Mouse (Mus musculus) hindbrain, embryonic 11.5 days (tissue): ENCODE measurements around the gene Jdp2. TPM values are rescaled to one million over a fixed set of nuclear protein-coding genes. Genes with fewer than 3 reads are reported as not detected.
A peak's percentile ranks its signal among the peaks of the same experiment; 100 is the strongest.

Source experiments
- ATAC-seq: fragments of 200-750 bp; cut with Nextera tagmentation; 2 replicates; pipeline ENCODE4 v1.8.0; 2017; ENCODE audit warnings: mild to moderate bottlenecking, moderate TSS enrichment, moderate library complexity; ENCODE audit not compliant: low FRiP score
- DNase-seq: peaks from one replicate; pipeline ENCODE4 v3.0.0-alpha.2; 2015; ENCODE audit warnings: low spot score
- H3K27ac ChIP-seq: fragments of 300-500 bp; sonication (generic); 2 replicates; pipeline ENCODE4 v1.5.1; 2014; ENCODE audit warnings: mild to moderate bottlenecking, low read depth, low read length
- H3K27me3 ChIP-seq: fragments of 300-500 bp; sonication (generic); 2 replicates; pipeline ENCODE4 v1.6.1; 2014; ENCODE audit warnings: mild to moderate bottlenecking, low read length, moderate library complexity, mixed read lengths; ENCODE audit not compliant: control insufficient read depth, insufficient read depth
- H3K36me3 ChIP-seq: fragments of 300-500 bp; sonication (generic); 2 replicates; pipeline ENCODE4 v1.6.1; 2014; ENCODE audit warnings: mild to moderate bottlenecking, low read length, moderate library complexity, mixed read lengths; ENCODE audit not compliant: control insufficient read depth, insufficient read depth
- H3K4me1 ChIP-seq: fragments of 300-500 bp; sonication (generic); replicated peaks from 2 replicates; pipeline ENCODE4 v1.6.1; 2014; ENCODE audit warnings: low read length, mixed read lengths; ENCODE audit not compliant: control insufficient read depth, insufficient read depth
- H3K4me2 ChIP-seq: fragments of 300-500 bp; sonication (generic); replicated peaks from 2 replicates; pipeline ENCODE4 v1.6.1; 2014; ENCODE audit warnings: mild to moderate bottlenecking, low read depth, low read length
- H3K4me3 ChIP-seq: fragments of 300-500 bp; sonication (generic); 2 replicates; pipeline ENCODE4 v1.5.1; 2014; ENCODE audit warnings: low read depth, low read length
- H3K9ac ChIP-seq: fragments of 300-500 bp; sonication (generic); 2 replicates; pipeline ENCODE4 v1.6.1; 2014; ENCODE audit warnings: low read depth, low read length
- H3K9me3 ChIP-seq: fragments of 300-500 bp; sonication (generic); 2 replicates; pipeline ENCODE4 v1.6.1; 2016; ENCODE audit warnings: low read length; ENCODE audit not compliant: control insufficient read depth
- WGBS: fragments of 180-500 bp; shearing (Covaris S2); extraction: QIAGEN DNeasy Blood & Tissue Kit; methylation state at CpG from one replicate; pipeline ENCODE4 v1.1.7; 2014; 5-methylcytosine and 5-hydroxymethylcytosine counted together
- polyA plus RNA-seq: library from polyadenylated mRNA; unstranded; fragments of >200 nt; fragmentation: Nextera tagmentation; extraction: Ambion mirVana; gene quantifications from 2 replicates; pipeline ENCODE4 v1.2.1, GENCODE M21; 2014

Jdp2 gene
- polyA plus RNA-seq: 0.25 and 0.43 TPM in 2 replicates

DNA sequence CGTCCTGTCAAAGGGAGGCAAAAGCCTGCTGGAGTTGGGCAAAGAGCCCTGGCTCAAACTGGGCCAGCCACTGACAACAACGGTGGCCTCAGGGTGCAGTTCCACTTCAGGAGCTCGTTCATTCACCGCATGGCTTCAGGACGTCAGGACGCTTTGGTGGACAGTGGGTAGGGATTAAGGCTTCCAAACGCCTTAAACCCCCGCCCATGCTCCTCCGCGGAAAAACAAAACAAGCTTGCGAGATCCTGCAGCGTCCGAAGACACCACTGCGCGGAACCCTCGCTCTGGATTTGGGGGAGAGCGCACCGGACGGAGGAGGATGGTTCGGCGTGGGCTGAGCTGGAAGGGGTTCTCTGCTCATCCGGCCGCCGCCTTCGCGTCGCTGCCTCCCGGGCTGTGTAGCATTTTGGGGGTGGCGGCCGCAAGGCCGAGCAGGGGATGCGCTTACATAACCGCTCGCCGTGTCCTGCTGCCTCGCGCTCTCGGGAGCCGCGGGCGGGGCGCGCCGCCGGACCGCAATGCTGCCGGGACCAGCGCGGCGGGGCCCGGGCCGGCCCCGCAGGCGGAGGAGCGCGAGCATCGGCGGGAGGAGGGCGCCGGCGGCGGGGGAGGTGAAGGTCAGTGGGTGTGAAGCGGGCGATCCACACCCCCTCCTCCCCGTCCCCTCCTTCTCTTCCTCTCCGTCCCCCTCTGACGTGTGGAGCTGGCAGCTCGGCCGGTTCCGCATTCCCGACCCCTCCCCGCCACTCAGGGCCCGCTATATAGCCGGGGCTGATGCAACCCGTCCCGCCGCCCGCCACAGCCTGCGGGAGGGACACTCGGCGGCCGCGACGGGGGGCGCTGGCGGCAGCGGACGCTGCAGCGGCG is at the start of gene Jdp2:
Gene Jdp2, plus strand, starts transcription at position 417 of the 867 bp plus-strand sequence.
- DNase-seq (peak; percentile 78), ATAC-seq (peak; percentile 92)
- peak within 1 kb of the TSS; percentile 86 for H3K9ac ChIP-seq
- H3K4me2 ChIP-seq: peak within 1 kb of the TSS; percentile 82
- under 1% methylated on average over 72 of the region's 90 CpGs for WGBS
- H3K36me3 ChIP-seq: no peaks in the 10 kb centered on the region
- H3K27me3 ChIP-seq: no peaks in the 10 kb centered on the region; the same call in 1 of the 2 replicates
- peak within 1 kb of the TSS; percentile 79 for H3K27ac ChIP-seq
- peak within 1 kb of the TSS; percentile 67 for H3K4me3 ChIP-seq
- H3K9me3 ChIP-seq: no peaks in the 10 kb centered on the region
- peaks cover 3% of the 10 kb centered on the region; the same call in 1 of the 2 replicates for H3K4me1 ChIP-seq

DNA sequence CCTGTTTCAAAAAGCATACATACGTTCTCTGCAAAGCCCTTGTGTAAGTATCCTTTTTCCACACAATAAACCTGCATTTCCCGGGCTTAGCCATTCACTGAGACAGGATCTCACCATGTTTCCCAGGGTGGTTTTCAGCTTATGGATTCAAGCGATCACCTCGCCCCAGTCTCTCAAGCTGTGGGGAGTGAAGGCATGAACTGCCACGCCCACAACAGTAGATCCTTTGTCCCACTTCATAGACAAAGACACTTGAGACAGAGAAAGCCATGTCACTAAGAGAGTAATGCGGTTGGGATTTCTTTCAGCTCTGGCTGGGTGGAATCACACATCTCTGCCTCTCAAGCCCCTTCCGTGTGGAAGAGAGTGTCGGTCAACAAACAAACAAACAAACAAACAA is 49.2 kb upstream of the Jdp2 start:
- Histone ChIP-seq H3K27ac (no peak overlapping the region), H3K9ac (no peak overlapping the region), H3K4me3 (no peak overlapping the region), H3K27me3 (no peaks in the 10 kb centered on the region), H3K4me2 (no peak overlapping the region), H3K36me3 (no peaks in the 10 kb centered on the region), H3K4me1 (no peaks in the 10 kb centered on the region), H3K9me3 (no peaks in the 10 kb centered on the region)
- 69% methylated on average over 8 of the region's 8 CpGs for WGBS
- DNase-seq (peak; percentile 15), ATAC-seq (no peak)

DNA sequence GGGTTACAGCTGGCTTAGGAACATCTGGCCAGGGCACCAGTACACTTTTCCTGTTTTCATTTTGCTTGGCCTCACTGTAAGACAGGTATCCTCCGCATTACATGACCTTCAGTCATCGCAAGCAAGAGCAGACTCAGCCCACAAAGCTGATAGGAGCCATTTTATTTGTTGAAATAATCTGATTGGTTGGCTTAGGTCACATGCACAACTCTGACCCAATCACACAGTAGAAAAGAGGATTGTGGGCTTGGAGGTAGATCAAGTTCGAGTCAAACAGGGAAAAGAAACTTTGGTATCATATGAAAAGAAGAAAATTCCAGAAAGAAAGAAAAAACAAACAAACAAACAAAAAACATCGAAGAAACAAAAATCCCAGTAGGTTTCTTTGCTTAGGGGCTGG is 48.4 kb upstream of the Jdp2 start:
- no peak overlapping the region for H3K27ac ChIP-seq
- H3K27me3 ChIP-seq: no peaks in the 10 kb centered on the region
- no peaks in the 10 kb centered on the region for H3K9me3 ChIP-seq
- H3K36me3 ChIP-seq: no peaks in the 10 kb centered on the region
- 93% methylated on average over 4 of the region's 4 CpGs for WGBS
- no peak overlapping the region for H3K4me3 ChIP-seq
- H3K9ac ChIP-seq: no peak overlapping the region
- H3K4me1 ChIP-seq: no peaks in the 10 kb centered on the region
- H3K4me2 ChIP-seq: no peak overlapping the region
- no peak for ATAC-seq
- DNase-seq: no peak

DNA sequence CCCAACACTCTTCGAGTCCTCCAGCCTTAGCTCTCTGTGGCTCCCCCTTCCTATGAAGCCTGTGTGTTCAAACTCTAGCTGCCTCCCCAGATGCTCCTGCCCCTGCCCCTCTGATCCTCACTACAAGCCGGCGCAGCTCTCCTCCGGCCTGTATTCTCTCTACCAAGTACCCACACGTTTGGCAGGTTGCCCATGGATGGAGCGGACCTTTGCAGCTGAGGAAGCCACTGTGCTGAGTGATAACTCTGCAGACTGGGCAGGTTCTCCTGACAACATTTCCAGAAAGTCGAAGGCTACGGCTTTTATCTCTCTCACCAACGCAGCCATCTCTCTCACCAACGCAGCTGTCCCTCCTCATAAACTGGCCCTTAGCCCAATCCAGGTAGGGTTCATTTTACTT is 39.5 kb upstream of the Jdp2 start:
- no peak overlapping the region for H3K27ac ChIP-seq
- no peak overlapping the region for H3K4me3 ChIP-seq
- no peaks in the 10 kb centered on the region for H3K9me3 ChIP-seq
- H3K9ac ChIP-seq: no peak overlapping the region
- H3K27me3 ChIP-seq: no peaks in the 10 kb centered on the region
- H3K4me2 ChIP-seq: no peak overlapping the region
- no peaks in the 10 kb centered on the region for H3K36me3 ChIP-seq
- no peak for ATAC-seq
- DNase-seq: no peak
- no peaks in the 10 kb centered on the region for H3K4me1 ChIP-seq
- 91% methylated on average over 10 of the region's 10 CpGs for WGBS

DNA sequence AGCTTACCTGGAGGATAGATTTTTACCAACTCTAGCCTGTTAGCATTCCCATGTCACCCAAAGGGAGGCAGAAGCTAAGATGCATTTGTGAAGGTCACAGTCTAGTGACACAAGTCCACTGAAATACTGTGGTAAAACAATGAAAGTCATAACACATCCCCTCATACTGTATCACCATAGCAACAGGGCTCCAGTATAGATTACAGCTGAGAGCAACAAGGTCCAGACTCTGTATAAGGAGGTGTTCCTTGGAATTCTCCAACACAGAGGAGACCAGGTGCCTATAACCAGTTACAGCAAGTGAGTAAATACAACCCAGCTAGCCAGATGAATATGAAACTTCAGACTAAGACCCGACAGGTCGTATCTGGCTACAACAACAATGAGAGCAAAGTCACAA is 33.4 kb upstream of the Jdp2 start:
- Histone ChIP-seq H3K4me3 (no peak overlapping the region), H3K9ac (no peak overlapping the region), H3K4me1 (no peaks in the 10 kb centered on the region), H3K4me2 (no peak overlapping the region), H3K27ac (no peak overlapping the region), H3K27me3 (no peaks in the 10 kb centered on the region; the same call in 1 of the 2 replicates), H3K36me3 (no peaks in the 10 kb centered on the region), H3K9me3 (no peaks in the 10 kb centered on the region)
- no peak for ATAC-seq
- 87% methylated on average over 2 of the region's 2 CpGs for WGBS
- DNase-seq: no peak

DNA sequence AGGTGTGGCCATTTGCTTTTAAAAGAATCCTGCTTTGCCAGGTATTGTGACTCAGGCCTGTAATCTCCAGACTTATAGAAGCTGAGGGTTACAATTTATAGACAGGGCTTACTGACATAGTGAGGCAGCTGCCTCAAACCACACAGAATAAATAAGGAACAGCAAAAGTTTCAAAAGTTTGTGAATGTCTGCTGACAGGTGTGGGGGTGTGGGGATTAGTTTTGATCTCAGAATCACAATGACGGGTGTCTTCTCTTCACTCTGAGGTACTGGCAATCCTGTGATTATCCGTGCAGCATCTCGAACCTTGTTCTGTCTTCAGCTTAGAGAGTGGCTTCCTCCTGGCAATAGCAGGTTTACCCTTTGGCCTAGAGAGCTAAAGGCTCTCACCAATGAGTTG is 30.5 kb upstream of the Jdp2 start:
- no peaks in the 10 kb centered on the region for H3K36me3 ChIP-seq
- H3K4me2 ChIP-seq: no peak overlapping the region
- no peaks in the 10 kb centered on the region for H3K9me3 ChIP-seq
- H3K27ac ChIP-seq: no peak overlapping the region
- no peaks in the 10 kb centered on the region; the same call in 1 of the 2 replicates for H3K27me3 ChIP-seq
- no peak for ATAC-seq
- H3K4me3 ChIP-seq: no peak overlapping the region
- H3K4me1 ChIP-seq: no peaks in the 10 kb centered on the region
- 84% methylated on average over 3 of the region's 3 CpGs for WGBS
- DNase-seq: no peak
- no peak overlapping the region for H3K9ac ChIP-seq

DNA sequence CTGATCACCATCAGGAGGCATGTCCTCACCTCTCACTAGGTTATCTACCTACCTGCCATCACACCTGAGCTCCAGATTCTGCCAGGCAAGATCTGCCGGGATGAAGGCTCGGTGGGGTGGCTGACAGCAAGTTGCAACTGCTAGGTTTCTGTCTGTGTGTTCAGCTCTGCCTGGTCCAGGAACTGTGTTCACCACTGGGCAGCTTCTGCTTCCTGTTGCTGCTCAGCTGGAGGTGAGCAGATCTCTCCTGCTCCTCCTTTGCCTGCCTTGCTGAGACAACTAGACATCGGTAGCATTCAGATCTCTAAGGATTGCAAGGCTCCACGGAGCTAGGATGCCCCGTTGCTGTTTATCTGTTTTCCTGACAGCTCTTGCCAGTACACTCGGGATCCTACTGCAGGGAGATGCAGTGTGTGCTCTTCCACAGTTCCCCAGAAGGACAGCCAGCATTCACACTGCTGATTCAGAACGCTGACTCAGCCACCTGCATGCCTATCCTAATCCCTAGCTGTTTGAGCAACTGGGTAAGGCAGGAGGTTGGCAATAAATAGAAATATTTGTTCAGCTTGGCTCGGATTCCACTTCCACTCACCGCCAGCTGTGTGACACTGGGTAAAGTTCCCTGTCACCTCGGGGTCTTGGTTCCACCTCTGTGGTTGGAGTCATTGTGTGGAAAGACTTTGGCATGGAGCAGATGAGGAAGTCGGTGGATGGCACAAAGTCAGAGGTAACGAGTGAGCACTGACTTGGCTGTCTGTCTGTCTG is 29.3 kb upstream of the Jdp2 start:
- DNase-seq (no peak), ATAC-seq (no peak)
- WGBS: 78% methylated on average over 12 of the region's 12 CpGs
- no peak overlapping the region for H3K9ac ChIP-seq
- no peaks in the 10 kb centered on the region; the same call in 1 of the 2 replicates for H3K27me3 ChIP-seq
- H3K4me2 ChIP-seq: no peak overlapping the region
- no peaks in the 10 kb centered on the region for H3K4me1 ChIP-seq
- no peak overlapping the region for H3K27ac ChIP-seq
- no peaks in the 10 kb centered on the region for H3K9me3 ChIP-seq
- H3K36me3 ChIP-seq: no peaks in the 10 kb centered on the region
- no peak overlapping the region for H3K4me3 ChIP-seq

DNA sequence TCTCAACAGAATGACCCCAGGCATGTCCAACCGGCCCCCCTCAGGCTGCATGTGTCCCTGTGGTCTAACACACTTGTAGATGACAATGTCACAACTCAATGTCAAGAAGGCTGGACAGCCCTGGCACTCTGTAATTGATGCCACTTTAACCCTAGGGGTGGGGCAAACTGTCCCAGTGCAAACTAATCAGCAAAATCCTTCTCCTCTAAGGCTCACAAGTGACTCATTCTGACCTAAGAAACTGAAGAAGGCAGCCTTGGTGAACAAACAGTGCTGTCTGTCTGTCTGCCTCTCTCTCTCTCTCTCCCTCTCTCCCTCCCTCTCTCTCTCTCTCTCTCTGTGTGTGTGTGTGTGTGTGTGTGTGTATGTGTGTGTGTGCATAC is 28.7 kb upstream of the Jdp2 start:
- no peak for ATAC-seq
- WGBS: 87% methylated on average over 1 of the region's 1 CpGs

More for the DNA sequence above, 28.7 kb upstream of the Jdp2 start:
- no peak overlapping the region for H3K27ac ChIP-seq
- no peaks in the 10 kb centered on the region for H3K9me3 ChIP-seq
- H3K4me2 ChIP-seq: no peak overlapping the region
- H3K4me1 ChIP-seq: no peaks in the 10 kb centered on the region
- H3K9ac ChIP-seq: no peak overlapping the region
- H3K27me3 ChIP-seq: no peaks in the 10 kb centered on the region; the same call in 1 of the 2 replicates
- no peak for DNase-seq
- H3K36me3 ChIP-seq: no peaks in the 10 kb centered on the region
- H3K4me3 ChIP-seq: no peak overlapping the region
